Mouse (Mus musculus) CH12.LX (cell line): ENCODE measurements around the gene Fev. TPM values are rescaled to one million over a fixed set of nuclear protein-coding genes. Genes with fewer than 3 reads are reported as not detected.

Source experiments
- DNase-seq: peaks from one replicate; pipeline ENCODE4 v3.0.0-alpha.2; 2013; ENCODE audit errors: extremely low read depth
- H3K27ac ChIP-seq: 2 replicates; pipeline ENCODE4 v1.5.1; 2012; ENCODE audit warnings: low read depth, mild to moderate bottlenecking, control low read depth, moderate library complexity; ENCODE audit not compliant: insufficient read depth
- H3K27me3 ChIP-seq: replicated peaks from 2 replicates; pipeline ENCODE3; 2012; ENCODE audit warnings: inconsistent platforms
- H3K36me3 ChIP-seq, 2 experiments: replicated peaks in 1 of 2; 2 replicates each; pipeline versions ENCODE3 to v1.6.1; 2012; ENCODE audit warnings: inconsistent platforms in 1 of 2, low read length in 1 of 2, mild to moderate bottlenecking in 1 of 2, mixed read lengths in 1 of 2, moderate library complexity in 1 of 2; ENCODE audit not compliant: control insufficient read depth in 1 of 2, insufficient read depth in 1 of 2
- H3K4me1 ChIP-seq, 2 experiments: 2 replicates each; pipeline ENCODE4 v1.6.1; 2012; ENCODE audit warnings: inconsistent platforms in 1 of 2, moderate library complexity in 1 of 2; ENCODE audit not compliant: insufficient read depth in 2 of 2, control insufficient read depth in 1 of 2
- H3K4me2 ChIP-seq: 2 replicates; pipeline ENCODE4 v1.6.1; 2012; ENCODE audit warnings: low read depth, mild to moderate bottlenecking, control low read depth; ENCODE audit not compliant: poor library complexity, insufficient read depth, severe bottlenecking
- H3K4me3 ChIP-seq, 3 experiments: fragments of 150-350 bp in 1 of 3; sonication (generic) in 1 of 3; replicated peaks in 1 of 3; 2 replicates each; pipeline versions ENCODE3 to v1.5.1; 2011 to 2012; ENCODE audit warnings: low read depth in 2 of 3, low read length in 2 of 3, mild to moderate bottlenecking in 2 of 3, moderate library complexity in 2 of 3, control low read depth in 1 of 3, improper control_type of control experiment in 1 of 3, inconsistent platforms in 1 of 3, mixed read lengths in 1 of 3; ENCODE audit not compliant: poor library complexity in 1 of 3
- H3K79me2 ChIP-seq: replicated peaks from 2 replicates; pipeline ENCODE4 v1.6.1; 2012; ENCODE audit warnings: mild to moderate bottlenecking, moderate library complexity; ENCODE audit not compliant: control insufficient read depth, poor library complexity, insufficient read depth, severe bottlenecking; ENCODE audit errors: extremely low read depth
- H3K9ac ChIP-seq: 2 replicates; pipeline ENCODE4 v1.6.1; 2012; ENCODE audit warnings: low read depth, mild to moderate bottlenecking, control low read depth, moderate library complexity; ENCODE audit not compliant: insufficient read depth
- H3K9me3 ChIP-seq: replicated peaks from 2 replicates; pipeline ENCODE3; 2012; ENCODE audit warnings: low read length, inconsistent platforms, mixed read lengths
- BHLHE40 ChIP-seq: IDR thresholded peaks from 2 replicates; pipeline ENCODE4 v1.6.1; 2011; ENCODE audit warnings: mild to moderate bottlenecking, low read depth, low read length, improper control_type of control experiment
- CHD1 ChIP-seq: IDR thresholded peaks from 2 replicates; pipeline ENCODE4 v1.6.1; 2012; ENCODE audit warnings: low read depth, low read length, improper control_type of control experiment, inconsistent platforms
- CTCF ChIP-seq, 2 experiments: IDR thresholded peaks in 1 of 2; conservative IDR thresholded peaks in 1 of 2; 2 replicates each; pipeline ENCODE4 v1.5.1; 2011 to 2012; ENCODE audit warnings: low read depth in 2 of 2, low read length in 2 of 2, improper control_type of control experiment in 1 of 2, inconsistent platforms in 1 of 2, mild to moderate bottlenecking in 1 of 2, moderate library complexity in 1 of 2
- E2F4 ChIP-seq: IDR thresholded peaks from 2 replicates; pipeline ENCODE4 v1.6.1; 2011; ENCODE audit warnings: low read depth, low read length, improper control_type of control experiment; ENCODE audit not compliant: insufficient replicate concordance
- ELF1 ChIP-seq: IDR thresholded peaks from 2 replicates; pipeline ENCODE4 v1.6.1; 2014; ENCODE audit warnings: low read depth, mild to moderate bottlenecking, inconsistent platforms, low read length, improper control_type of control experiment
- HCFC1 ChIP-seq: IDR thresholded peaks from 2 replicates; pipeline ENCODE4 v1.6.1; 2012; ENCODE audit warnings: low read depth, mild to moderate bottlenecking, inconsistent platforms, low read length, improper control_type of control experiment
- IRF4 ChIP-seq: IDR thresholded peaks from 2 replicates; pipeline ENCODE4 v1.6.1; 2014; ENCODE audit warnings: low read depth, mild to moderate bottlenecking, inconsistent platforms, low read length, improper control_type of control experiment
- JUN ChIP-seq: IDR thresholded peaks from 2 replicates; pipeline ENCODE4 v1.6.1; 2011; ENCODE audit warnings: low read depth, mild to moderate bottlenecking, low read length, improper control_type of control experiment, moderate library complexity; ENCODE audit not compliant: insufficient read depth
- MEF2A ChIP-seq: IDR thresholded peaks from 2 replicates; pipeline ENCODE4 v1.6.1; 2014; ENCODE audit warnings: low read depth, mild to moderate bottlenecking, inconsistent platforms, low read length, improper control_type of control experiment, borderline replicate concordance
- MYC ChIP-seq: IDR thresholded peaks from 2 replicates; pipeline ENCODE4 v1.6.1; 2011; ENCODE audit warnings: low read depth, mild to moderate bottlenecking, improper control_type of control experiment, low read length
- NRF1 ChIP-seq: IDR thresholded peaks from 2 replicates; pipeline ENCODE4 v1.6.1; 2014; ENCODE audit warnings: low read depth, mild to moderate bottlenecking, inconsistent platforms, low read length, improper control_type of control experiment, moderate library complexity
- POLR2A ChIP-seq: IDR thresholded peaks from 2 replicates; pipeline ENCODE4 v1.6.1; 2011; ENCODE audit warnings: low read depth, mild to moderate bottlenecking, improper control_type of control experiment, low read length
- POLR2AphosphoS2 ChIP-seq: IDR thresholded peaks from 2 replicates; pipeline ENCODE4 v1.6.1; 2011; ENCODE audit warnings: low read depth, low read length, improper control_type of control experiment
- RAD21 ChIP-seq: IDR thresholded peaks from 2 replicates; pipeline ENCODE4 v1.6.1; 2011; ENCODE audit warnings: low read depth, mild to moderate bottlenecking, low read length, improper control_type of control experiment, moderate library complexity
- RCOR1 ChIP-seq: conservative IDR thresholded peaks from 2 replicates; pipeline ENCODE4 v1.6.1; 2012; ENCODE audit warnings: low read depth, mild to moderate bottlenecking, inconsistent platforms, low read length, improper control_type of control experiment
- SIN3A ChIP-seq: IDR thresholded peaks from 2 replicates; pipeline ENCODE4 v1.6.1; 2012; ENCODE audit warnings: low read length, improper control_type of control experiment, inconsistent platforms
- SMC3 ChIP-seq: IDR thresholded peaks from 2 replicates; pipeline ENCODE4 v1.6.1; 2011; ENCODE audit warnings: low read depth, low read length, improper control_type of control experiment
- TCF12 ChIP-seq: IDR thresholded peaks from 2 replicates; pipeline ENCODE4 v1.6.1; 2014; ENCODE audit warnings: low read depth, mild to moderate bottlenecking, inconsistent platforms, low read length, improper control_type of control experiment
- UBTF ChIP-seq: IDR thresholded peaks from 2 replicates; pipeline ENCODE4 v1.6.1; 2012; ENCODE audit warnings: low read depth, mild to moderate bottlenecking, inconsistent platforms, low read length, improper control_type of control experiment, moderate library complexity
- USF1 ChIP-seq: IDR thresholded peaks from 2 replicates; pipeline ENCODE4 v1.6.1; 2014; ENCODE audit warnings: low read depth, mild to moderate bottlenecking, inconsistent platforms, low read length, improper control_type of control experiment
- ZC3H11A ChIP-seq: IDR thresholded peaks from 2 replicates; pipeline ENCODE4 v1.6.1; 2012; ENCODE audit warnings: low read depth, mild to moderate bottlenecking, inconsistent platforms, low read length, improper control_type of control experiment
- ZNF384 ChIP-seq: IDR thresholded peaks from 2 replicates; pipeline ENCODE4 v1.6.1; 2012; ENCODE audit warnings: low read depth, low read length, improper control_type of control experiment, inconsistent platforms
- dilution Hi-C: fragments of 300-500 bp; cut with MboI; formaldehyde crosslinking; loops from 2 replicates; pipeline ENCODE4 v1.14.3; 2020; ENCODE audit warnings: low sequenced_read_pairs; ENCODE audit not compliant: extremely low pct_unique_long_range_greater_than_20kb, extremely low pct_ligation_motif_present
- in situ Hi-C: fragments of 300-500 bp; cut with MboI; formaldehyde crosslinking; loops from 3 replicates; pipeline ENCODE4 v1.14.3; 2019; ENCODE audit warnings: low sequenced_read_pairs, low pct_ligation_motif_present, low pct_unique_long_range_greater_than_20kb, mixed read lengths
- polyA plus RNA-seq: library from polyadenylated mRNA; unstranded; fragments of >175 nt; gene quantifications from 2 replicates; pipeline ENCODE4 v1.2.1, GENCODE M21; 2012; ENCODE audit warnings: low read depth; ENCODE audit not compliant: insufficient read length
- total RNA-seq, 2 experiments: library from RNA; depleted of rRNA; stranded (reverse); fragments of 300-350 nt in 1 of 2; fragments of >200 nt in 1 of 2; gene quantifications; 2 replicates each; pipeline ENCODE4 v1.2.3; 2012 to 2014

Gene Fev
- total and polyA plus RNA-seq, 3 experiments = not detected

DNA sequence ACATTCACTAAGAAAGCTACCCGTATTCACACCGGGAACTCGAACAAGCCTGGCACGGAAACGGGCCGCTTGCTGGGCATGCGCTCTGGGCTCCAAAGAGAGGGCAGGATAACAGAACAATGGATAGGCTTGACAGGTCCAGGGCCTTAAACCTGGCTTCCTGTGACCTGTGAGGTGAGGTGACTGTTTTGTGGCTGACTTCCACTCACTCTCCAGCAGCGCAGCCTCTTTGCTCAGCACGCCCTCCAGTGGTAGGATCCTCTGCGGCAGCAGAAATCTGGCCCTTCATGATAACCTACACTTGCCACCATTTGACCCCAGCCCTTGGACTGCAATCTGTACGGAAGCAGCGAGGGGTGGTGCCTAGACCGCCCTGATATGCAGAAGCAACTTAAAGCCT lies 30.5 kb upstream of the Fev start:
- no peaks in the 10 kb centered on the region for H3K36me3 ChIP-seq
- peaks cover 12% of the 10 kb centered on the region for H3K9me3 ChIP-seq
- H3K27me3 ChIP-seq = peaks cover 64% of the 10 kb centered on the region
- H3K79me2 ChIP-seq = no peaks in the 10 kb centered on the region
- in situ Hi-C loops (no loop called here), dilution Hi-C loops (no loop called here)
- H3K27ac ChIP-seq = no peak overlapping the region
- H3K4me3 ChIP-seq = no peak overlapping the region
- no peak overlapping the region for H3K4me2 ChIP-seq
- no peak for DNase-seq
- no peak overlapping the region for H3K9ac ChIP-seq
- TF ChIP-seq BHLHE40 = no peak
- no peak for TF ChIP-seq HCFC1
- no peak for TF ChIP-seq UBTF
- no peak for TF ChIP-seq SIN3A
- no peak for TF ChIP-seq USF1
- peak; percentile 80 for TF ChIP-seq SMC3
- peak; percentile 30 to 78; a peak in 3 of 4 replicates for TF ChIP-seq CTCF (conservative IDR thresholded peaks at IDR 0.05 in 1 of 2, IDR thresholded peaks at IDR 0.05 in 1 of 2; ENCODE audit: low read depth in 2 of 2, low read length in 2 of 2)
- no peak for TF ChIP-seq POLR2A
- TF ChIP-seq MYC = no peak
- TF ChIP-seq E2F4 = no peak
- peak; percentile 77 for TF ChIP-seq NRF1
- TF ChIP-seq ELF1 = no peak
- peak; percentile 63 for TF ChIP-seq RAD21
- 0 out of 4 replicates have a peak, but pooled peaks cover 0 to 2% of the 10 kb centered on the region in 2 experiments for H3K4me1 ChIP-seq

DNA sequence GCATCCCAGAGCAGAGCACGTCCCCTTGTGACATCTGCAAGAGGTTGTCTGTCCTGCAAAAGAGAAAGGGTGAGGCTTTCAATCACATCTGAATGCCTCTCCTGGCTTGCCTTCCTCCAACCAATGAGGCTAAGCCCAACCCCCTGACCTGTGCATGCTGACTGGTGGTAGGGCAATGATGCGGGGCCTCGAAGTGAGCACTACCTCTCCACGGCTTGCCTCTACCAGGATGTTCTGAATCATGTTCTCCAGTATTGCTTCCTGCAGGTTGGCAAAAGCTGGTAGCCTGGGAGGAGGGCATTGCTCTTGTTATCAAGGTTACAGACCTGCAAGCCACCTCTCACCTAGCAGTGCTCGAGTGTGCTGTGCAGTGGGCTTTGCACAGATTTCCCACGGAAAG lies 17.0 kb upstream of the Fev start:
- Histone ChIP-seq H3K27me3 (peaks cover 73% of the 10 kb centered on the region), H3K4me3 (no peak overlapping the region), H3K36me3 (no peaks in the 10 kb centered on the region), H3K79me2 (no peaks in the 10 kb centered on the region), H3K4me2 (no peak overlapping the region), H3K9ac (no peak overlapping the region), H3K27ac (no peak overlapping the region), H3K9me3 (no peaks in the 10 kb centered on the region)
- no peak for DNase-seq
- TF ChIP-seq TCF12 = no peak
- TF ChIP-seq ELF1 = no peak
- TF ChIP-seq NRF1 = no peak
- TF ChIP-seq ZC3H11A = no peak
- TF ChIP-seq SIN3A = no peak
- no peak for TF ChIP-seq RCOR1
- TF ChIP-seq RAD21 = no peak
- TF ChIP-seq MEF2A = no peak
- TF ChIP-seq JUN = no peak
- TF ChIP-seq ZNF384 = no peak
- TF ChIP-seq IRF4 = no peak
- TF ChIP-seq POLR2AphosphoS2 = no peak
- no peak for TF ChIP-seq CHD1
- TF ChIP-seq, all 38 proteins: peak for 0
- dilution Hi-C loops (no loop called here), in situ Hi-C loops (no loop called here)
- H3K4me1 ChIP-seq = peaks cover 25 to 46% of the 10 kb centered on the region in 2 experiments
